Mouse (Mus musculus): ENCODE results near the gene Lrp2. TPM values are rescaled to one million over a fixed set of nuclear protein-coding genes. Genes with fewer than 3 reads are reported as not detected.
"Not testable (repeated sequence)": the region's sequence is repeated elsewhere in the genome, so short reads cannot be mapped to it uniquely, and the experiment has no call there.

The Lrp2 gene
- polyA plus RNA-seq, 1 experiment from 2014 or later, result 2.0 TPM

DNA sequence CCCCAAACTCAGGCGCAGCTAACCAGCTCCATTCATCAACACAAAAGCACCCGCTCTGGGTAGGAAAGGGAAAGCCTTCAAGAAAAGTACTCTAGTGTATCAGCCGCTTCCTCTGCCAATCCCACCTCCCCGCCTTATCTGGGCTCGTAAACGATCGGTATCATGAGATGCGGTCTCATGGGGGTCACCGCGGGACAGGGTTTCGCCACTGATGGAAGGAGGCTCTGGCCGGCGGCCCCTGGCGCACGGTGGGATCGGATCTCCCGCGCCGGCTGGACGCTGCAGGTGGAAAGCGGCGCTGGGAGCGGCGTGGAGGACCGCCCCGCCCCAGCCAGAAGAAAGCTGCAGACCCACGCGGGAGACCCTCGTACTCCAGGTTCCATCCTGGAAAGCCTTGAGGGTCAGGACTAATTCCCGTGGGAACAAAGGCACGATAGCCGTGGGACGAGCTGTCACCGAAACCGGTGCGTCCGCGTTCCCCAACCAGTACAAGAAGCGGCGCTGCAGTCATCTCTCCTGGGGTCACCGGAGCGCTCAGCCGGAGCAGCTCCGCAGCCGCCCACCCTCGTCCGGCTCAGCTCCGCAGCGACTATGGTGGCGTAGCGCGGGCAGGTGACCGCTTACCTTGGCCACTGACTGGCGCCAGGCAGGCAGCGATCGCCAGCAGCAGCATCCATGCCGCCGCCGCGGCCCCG, 527 bp downstream of the Lrp2 start:
- H3K9me3 ChIP-seq (ENCODE audit: control insufficient read depth, low read length), result no peaks in the 10 kb centered on the region
- peak; percentile 66 for ATAC-seq
- no peak overlapping the region for H3K27ac ChIP-seq (ENCODE audit: low read length)
- WGBS, result under 1% methylated on average over 61 of the region's 61 CpGs
- H3K27me3 ChIP-seq (replicated peaks; ENCODE audit: control insufficient read depth, insufficient read depth, low read length), result peaks cover 38% of the 10 kb centered on the region
- peaks cover 22% of the 10 kb centered on the region for H3K4me1 ChIP-seq (ENCODE audit: control insufficient read depth, insufficient read depth, low read length)
- peak overlapping the region; percentile 63 for H3K9ac ChIP-seq (ENCODE audit: low read depth, low read length)
- H3K4me2 ChIP-seq (ENCODE audit: low read depth, low read length), result peak overlapping the region; percentile 100
- H3K4me3 ChIP-seq (ENCODE audit: low read length), result peak overlapping the region; percentile 69
- no peaks in the 10 kb centered on the region for H3K36me3 ChIP-seq (ENCODE audit: control insufficient read depth, insufficient read depth, low read length)

DNA sequence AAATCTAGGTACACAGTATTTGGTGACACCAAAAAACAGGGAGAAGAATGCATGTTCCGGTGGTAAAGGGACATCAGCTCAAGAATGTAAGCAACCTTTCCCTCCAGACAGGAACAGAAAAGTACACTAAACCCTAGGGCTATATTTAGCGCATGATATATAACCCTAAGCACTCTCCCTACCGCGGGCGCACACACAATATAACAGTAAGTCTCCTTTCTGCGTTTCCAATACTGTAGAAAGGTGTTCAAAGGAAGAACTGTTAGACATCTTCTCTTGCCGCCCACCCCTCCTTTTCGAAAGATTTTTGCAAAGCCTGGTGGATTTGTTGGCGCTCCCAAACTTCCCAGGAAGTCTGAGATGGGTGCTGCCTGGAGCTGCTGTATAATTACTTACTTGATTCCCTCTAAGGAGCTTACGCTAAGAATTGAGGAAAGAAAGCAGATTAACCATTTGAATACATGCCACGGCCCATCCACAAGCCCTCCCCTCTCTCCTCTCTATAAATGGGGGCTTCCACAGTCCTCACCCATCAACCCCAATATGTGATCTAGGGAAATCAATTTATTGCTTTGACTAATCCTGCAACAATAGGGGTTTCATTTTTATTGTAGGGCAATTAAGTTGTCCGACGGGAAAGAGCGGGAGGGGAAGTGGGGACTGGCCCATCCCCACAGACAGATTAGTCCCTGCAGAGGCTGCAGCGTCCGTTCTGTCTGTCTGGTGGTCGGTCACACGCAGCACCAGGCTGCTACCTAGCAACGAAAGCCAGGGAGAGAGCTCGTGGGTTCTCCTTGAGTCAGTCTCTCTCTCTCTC, 1.5 kb downstream of the Lrp2 start:
- H3K4me3 ChIP-seq (ENCODE audit: low read length), result peak overlapping the region; percentile 69
- WGBS, result 3% methylated on average over 20 of the region's 20 CpGs
- ATAC-seq, result no peak
- peaks cover 22% of the 10 kb centered on the region for H3K4me1 ChIP-seq (ENCODE audit: control insufficient read depth, insufficient read depth, low read length)
- no peaks in the 10 kb centered on the region for H3K9me3 ChIP-seq (ENCODE audit: control insufficient read depth, low read length)
- H3K27ac ChIP-seq (ENCODE audit: low read length), result no peak overlapping the region
- no peaks in the 10 kb centered on the region for H3K36me3 ChIP-seq (ENCODE audit: control insufficient read depth, insufficient read depth, low read length)
- peaks cover 38% of the 10 kb centered on the region for H3K27me3 ChIP-seq (replicated peaks; ENCODE audit: control insufficient read depth, insufficient read depth, low read length)
- H3K9ac ChIP-seq (ENCODE audit: low read depth, low read length), result no peak overlapping the region
- H3K4me2 ChIP-seq (ENCODE audit: low read depth, low read length), result peak overlapping the region; percentile 100

DNA sequence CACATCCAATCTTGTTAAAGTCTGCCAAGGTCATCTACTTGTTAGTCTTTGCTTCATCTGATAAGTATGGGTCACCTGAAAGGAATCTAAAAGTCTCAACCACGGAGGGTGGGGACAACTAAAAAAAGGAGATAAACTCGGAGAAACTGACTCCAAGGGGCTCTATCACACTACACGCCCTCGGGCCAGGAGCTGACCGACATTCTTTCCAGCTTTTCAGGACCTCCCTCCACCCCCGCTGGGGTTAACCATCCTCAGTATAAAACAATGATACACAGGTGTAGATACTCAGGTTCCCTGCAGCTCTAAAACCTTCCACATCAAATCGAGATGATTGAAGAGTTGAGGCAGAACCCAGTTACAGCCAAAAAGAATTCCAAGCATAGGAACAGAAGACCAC, 3.0 kb downstream of the Lrp2 start:
- no peak overlapping the region for H3K4me2 ChIP-seq (ENCODE audit: low read depth, low read length)
- H3K27me3 ChIP-seq (replicated peaks; ENCODE audit: control insufficient read depth, insufficient read depth, low read length), result peaks cover 35% of the 10 kb centered on the region
- no peak overlapping the region for H3K4me3 ChIP-seq (ENCODE audit: low read length)
- no peaks in the 10 kb centered on the region for H3K9me3 ChIP-seq (ENCODE audit: control insufficient read depth, low read length)
- peaks cover 22% of the 10 kb centered on the region for H3K4me1 ChIP-seq (ENCODE audit: control insufficient read depth, insufficient read depth, low read length)
- ATAC-seq, result no peak
- no peak overlapping the region for H3K27ac ChIP-seq (ENCODE audit: low read length)
- H3K36me3 ChIP-seq (ENCODE audit: control insufficient read depth, insufficient read depth, low read length), result no peaks in the 10 kb centered on the region
- no peak overlapping the region for H3K9ac ChIP-seq (ENCODE audit: low read depth, low read length)
- WGBS, result 42% methylated on average over 7 of the region's 7 CpGs

DNA sequence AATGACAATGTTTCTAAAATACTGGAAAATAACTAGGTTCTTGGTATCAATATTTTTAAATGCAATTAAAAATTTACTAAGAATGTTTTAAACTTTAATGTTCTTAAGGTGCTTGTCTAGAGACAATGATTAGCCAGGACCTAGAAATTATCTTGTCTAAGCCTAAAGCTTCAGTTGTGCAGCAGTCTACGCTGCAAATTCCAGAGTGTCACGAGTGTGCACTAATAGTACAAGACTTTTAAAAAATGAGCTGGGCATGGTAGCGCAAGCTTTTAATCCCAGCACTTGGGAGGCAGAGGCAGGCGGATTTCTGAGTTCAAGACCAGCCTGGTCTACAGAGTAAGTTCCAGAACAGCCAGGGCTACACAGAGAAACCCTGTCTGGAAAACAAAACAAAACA, 3.8 kb downstream of the Lrp2 start:
- H3K4me1 ChIP-seq (ENCODE audit: control insufficient read depth, insufficient read depth, low read length), result peaks cover 20% of the 10 kb centered on the region
- H3K27ac ChIP-seq (ENCODE audit: low read length); ATAC-seq; H3K9ac ChIP-seq (ENCODE audit: low read depth, low read length); H3K4me2 ChIP-seq (ENCODE audit: low read depth, low read length); H3K9me3 ChIP-seq (ENCODE audit: control insufficient read depth, low read length); H3K4me3 ChIP-seq (ENCODE audit: low read length); H3K36me3 ChIP-seq (ENCODE audit: control insufficient read depth, insufficient read depth, low read length): not testable (repeated sequence)
- H3K27me3 ChIP-seq (replicated peaks; ENCODE audit: control insufficient read depth, insufficient read depth, low read length), result peaks cover 27% of the 10 kb centered on the region
- WGBS, result 90% methylated on average over 4 of the region's 4 CpGs

DNA sequence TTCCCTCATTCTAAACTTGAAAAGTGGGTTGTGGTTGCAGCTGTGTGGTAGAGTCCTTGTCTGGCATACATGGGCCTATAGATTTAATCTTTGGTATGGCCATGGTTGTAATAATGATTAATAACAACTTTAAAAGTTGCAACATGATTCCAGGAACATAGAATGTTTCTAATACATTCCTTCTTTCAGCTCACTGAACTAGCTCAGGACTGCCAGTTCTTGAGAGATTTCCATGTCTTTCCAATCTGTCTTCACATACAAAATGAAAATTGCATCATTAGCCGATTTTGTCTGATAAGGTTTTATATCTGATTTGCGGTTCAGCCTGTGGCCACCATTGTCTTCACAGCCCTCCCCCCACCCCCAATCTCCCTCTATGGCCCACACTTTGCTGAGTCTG, 5.8 kb downstream of the Lrp2 start:
- no peak overlapping the region for H3K9ac ChIP-seq (ENCODE audit: low read depth, low read length)
- ATAC-seq, result no peak
- peaks cover 12% of the 10 kb centered on the region; the same call in 1 of the 2 replicates for H3K27me3 ChIP-seq (replicated peaks; ENCODE audit: control insufficient read depth, insufficient read depth, low read length)
- H3K27ac ChIP-seq (ENCODE audit: low read length), result no peak overlapping the region
- H3K4me3 ChIP-seq (ENCODE audit: low read length), result no peak overlapping the region
- H3K4me2 ChIP-seq (ENCODE audit: low read depth, low read length), result no peak overlapping the region
- peaks cover 9% of the 10 kb centered on the region; the same call in 1 of the 2 replicates for H3K4me1 ChIP-seq (ENCODE audit: control insufficient read depth, insufficient read depth, low read length)
- no peaks in the 10 kb centered on the region for H3K36me3 ChIP-seq (ENCODE audit: control insufficient read depth, insufficient read depth, low read length)
- WGBS, result 90% methylated on average over 2 of the region's 2 CpGs
- no peaks in the 10 kb centered on the region for H3K9me3 ChIP-seq (ENCODE audit: control insufficient read depth, low read length)

DNA sequence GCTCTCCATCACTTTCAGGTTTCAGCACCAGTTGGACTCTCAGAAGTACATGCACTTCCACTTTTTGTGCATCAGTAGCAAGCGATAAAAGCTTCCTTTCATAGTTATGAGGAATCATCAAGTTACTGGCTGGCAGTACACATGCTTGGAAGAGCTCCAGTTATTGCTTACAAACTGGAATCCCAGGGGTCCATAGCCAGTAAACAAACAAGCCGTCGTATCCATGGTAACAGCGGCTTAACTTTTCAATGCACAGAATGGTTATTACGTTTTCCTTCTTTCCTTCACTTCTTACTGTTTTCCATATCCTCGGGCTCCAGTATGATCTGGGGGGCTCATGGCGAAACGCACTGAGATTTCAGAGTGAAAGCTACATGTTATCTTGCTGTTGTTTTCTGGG, 7.7 kb downstream of the Lrp2 start:
- Histone ChIP-seq H3K4me3 (ENCODE audit: low read length) (no peak overlapping the region), H3K4me2 (ENCODE audit: low read depth, low read length) (no peak overlapping the region), H3K27ac (ENCODE audit: low read length) (no peak overlapping the region), H3K27me3 (replicated peaks; ENCODE audit: control insufficient read depth, insufficient read depth, low read length) (no peaks in the 10 kb centered on the region), H3K9me3 (ENCODE audit: control insufficient read depth, low read length) (no peaks in the 10 kb centered on the region), H3K36me3 (ENCODE audit: control insufficient read depth, insufficient read depth, low read length) (no peaks in the 10 kb centered on the region), H3K9ac (ENCODE audit: low read depth, low read length) (no peak overlapping the region), H3K4me1 (ENCODE audit: control insufficient read depth, insufficient read depth, low read length) (no peaks in the 10 kb centered on the region)
- 83% methylated on average over 8 of the region's 8 CpGs for WGBS
- no peak for ATAC-seq

DNA sequence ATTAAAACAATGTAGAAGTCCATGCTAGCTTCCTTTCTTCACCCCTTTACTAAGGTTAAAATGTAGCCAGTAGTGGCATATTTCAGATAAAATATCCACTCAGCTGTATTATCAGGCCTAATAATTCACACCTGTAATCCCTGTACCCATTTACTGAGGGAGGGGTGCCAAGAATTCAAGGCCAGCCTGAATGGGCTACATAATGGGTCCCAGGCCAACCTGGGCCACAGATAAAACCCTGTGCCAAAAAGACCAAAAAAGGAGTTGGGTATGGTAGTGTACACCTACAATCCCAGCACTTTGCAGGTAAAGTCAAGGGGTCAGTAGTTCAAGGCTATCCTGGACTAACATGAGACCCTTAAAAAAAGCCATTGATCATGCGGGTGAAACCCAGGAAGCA, 9.3 kb downstream of the Lrp2 start:
- WGBS, result 91% methylated on average over 1 of the region's 1 CpGs
- H3K4me2 ChIP-seq (ENCODE audit: low read depth, low read length), result no peak overlapping the region
- no peaks in the 10 kb centered on the region for H3K4me1 ChIP-seq (ENCODE audit: control insufficient read depth, insufficient read depth, low read length)
- no peak overlapping the region for H3K27ac ChIP-seq (ENCODE audit: low read length)
- no peaks in the 10 kb centered on the region for H3K36me3 ChIP-seq (ENCODE audit: control insufficient read depth, insufficient read depth, low read length)
- no peak overlapping the region for H3K4me3 ChIP-seq (ENCODE audit: low read length)
- H3K27me3 ChIP-seq (replicated peaks; ENCODE audit: control insufficient read depth, insufficient read depth, low read length), result no peaks in the 10 kb centered on the region
- no peak overlapping the region for H3K9ac ChIP-seq (ENCODE audit: low read depth, low read length)
- ATAC-seq, result no peak
- H3K9me3 ChIP-seq (ENCODE audit: control insufficient read depth, low read length), result no peaks in the 10 kb centered on the region

DNA sequence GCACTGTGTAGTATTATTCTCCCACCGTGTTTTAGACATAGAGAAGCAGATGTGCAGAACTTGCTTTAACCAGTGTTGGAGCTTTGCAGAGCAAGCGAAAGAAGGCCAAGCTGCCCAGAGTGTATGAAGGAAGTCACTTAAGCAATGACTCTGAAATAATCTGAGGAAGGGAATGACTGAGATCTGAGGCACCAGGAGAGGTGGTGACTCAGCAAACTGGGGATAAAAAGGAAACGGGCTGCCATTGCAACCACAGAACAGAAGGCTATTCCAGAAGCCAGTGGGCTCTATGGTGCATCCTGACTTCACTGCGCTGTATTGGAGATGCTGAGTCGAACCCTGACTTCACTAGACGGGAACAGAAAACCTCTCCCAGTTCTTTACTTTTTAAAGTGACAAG, 10.9 kb downstream of the Lrp2 start:
- Histone ChIP-seq H3K9me3 (ENCODE audit: control insufficient read depth, low read length) (no peaks in the 10 kb centered on the region), H3K9ac (ENCODE audit: low read depth, low read length) (no peak overlapping the region), H3K4me1 (ENCODE audit: control insufficient read depth, insufficient read depth, low read length) (no peaks in the 10 kb centered on the region), H3K36me3 (ENCODE audit: control insufficient read depth, insufficient read depth, low read length) (no peaks in the 10 kb centered on the region), H3K27ac (ENCODE audit: low read length) (no peak overlapping the region), H3K4me2 (ENCODE audit: low read depth, low read length) (no peak overlapping the region), H3K27me3 (replicated peaks; ENCODE audit: control insufficient read depth, insufficient read depth, low read length) (no peaks in the 10 kb centered on the region), H3K4me3 (ENCODE audit: low read length) (no peak overlapping the region)
- 66% methylated on average over 6 of the region's 6 CpGs for WGBS
- ATAC-seq, result no peak

DNA sequence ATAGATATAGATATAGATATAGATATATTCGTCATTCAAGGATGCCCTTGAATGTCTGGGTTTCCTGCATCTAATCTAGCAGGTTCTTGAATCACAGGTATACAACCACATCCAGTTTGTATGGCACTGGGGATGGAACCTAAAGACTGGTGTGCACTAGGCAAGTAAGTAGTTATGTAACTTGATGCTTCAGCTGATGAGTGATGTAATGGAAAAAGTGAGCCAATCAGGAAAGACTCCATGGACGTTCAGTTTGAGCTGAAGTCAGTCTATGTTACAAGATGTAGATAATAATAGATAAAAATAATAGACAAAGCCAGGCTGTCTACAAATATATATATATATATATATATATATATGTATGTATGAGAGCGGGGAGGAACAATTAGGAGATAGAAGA, 11.6 kb downstream of the Lrp2 start:
- Histone ChIP-seq H3K9ac (ENCODE audit: low read depth, low read length) (no peak overlapping the region), H3K27ac (ENCODE audit: low read length) (no peak overlapping the region), H3K4me3 (ENCODE audit: low read length) (no peak overlapping the region), H3K4me1 (ENCODE audit: control insufficient read depth, insufficient read depth, low read length) (no peaks in the 10 kb centered on the region), H3K27me3 (replicated peaks; ENCODE audit: control insufficient read depth, insufficient read depth, low read length) (no peaks in the 10 kb centered on the region), H3K36me3 (ENCODE audit: control insufficient read depth, insufficient read depth, low read length) (no peaks in the 10 kb centered on the region), H3K9me3 (ENCODE audit: control insufficient read depth, low read length) (no peaks in the 10 kb centered on the region), H3K4me2 (ENCODE audit: low read depth, low read length) (no peak overlapping the region)
- ATAC-seq, result no peak
- 68% methylated on average over 3 of the region's 3 CpGs for WGBS
